Mouse (Mus musculus): ENCODE data around the gene Zc3h4. TPM values are rescaled to one million over a fixed set of nuclear protein-coding genes. Genes with fewer than 3 reads are reported as not detected.

Zc3h4 gene
- polyA plus RNA-seq, 1 experiment from 2014 or later: 20.0 TPM

GRCm38 (mm10) chr7:16472116-16472709, 71.5 kb downstream of the Zc3h4 start:
- no peak overlapping the region for H3K4me2 ChIP-seq (ENCODE audit: low read depth, severe bottlenecking)
- H3K27ac ChIP-seq (replicated peaks; ENCODE audit: low read depth, low read length): no peak overlapping the region
- peaks cover 59% of the 10 kb centered on the region for H3K27me3 ChIP-seq (ENCODE audit: control insufficient read depth, insufficient read depth, low read length)
- ATAC-seq (ENCODE audit: insufficient number of reproducible peaks, low FRiP score, low TSS enrichment, low read depth): no peak
- H3K36me3 ChIP-seq (ENCODE audit: control insufficient read depth, insufficient read depth, low read length): no peaks in the 10 kb centered on the region
- H3K9ac ChIP-seq (ENCODE audit: low read length): no peak overlapping the region
- WGBS: 7% methylated on average over 17 of the region's 17 CpGs
- H3K4me3 ChIP-seq (ENCODE audit: low read depth, low read length): no peak overlapping the region
- DNase-seq (ENCODE audit: low spot score): no peak
- peaks cover 4% of the 10 kb centered on the region; the same call in 1 of the 2 replicates for H3K4me1 ChIP-seq (ENCODE audit: control insufficient read depth, insufficient read depth, low read length)
- peaks cover 2% of the 10 kb centered on the region; the same call in 1 of the 2 replicates for H3K9me3 ChIP-seq (ENCODE audit: control insufficient read depth, low read length)

- no peaks in the 10 kb centered on the region for H3K36me3 ChIP-seq (ENCODE audit: control insufficient read depth, insufficient read depth, low read length)
- 35% methylated on average over 8 of the region's 8 CpGs for WGBS
- no peak overlapping the region for H3K9ac ChIP-seq (ENCODE audit: low read length)
- H3K4me1 ChIP-seq (ENCODE audit: control insufficient read depth, insufficient read depth, low read length): peaks cover 4% of the 10 kb centered on the region; the same call in 1 of the 2 replicates
- H3K27me3 ChIP-seq (ENCODE audit: control insufficient read depth, insufficient read depth, low read length): peaks cover 64% of the 10 kb centered on the region
- DNase-seq (ENCODE audit: low spot score) (no peak), ATAC-seq (ENCODE audit: insufficient number of reproducible peaks, low FRiP score, low TSS enrichment, low read depth) (no peak)
- H3K27ac ChIP-seq (replicated peaks; ENCODE audit: low read depth, low read length): no peak overlapping the region
- H3K4me2 ChIP-seq (ENCODE audit: low read depth, severe bottlenecking): no peak overlapping the region
- peaks cover 2% of the 10 kb centered on the region; the same call in 1 of the 2 replicates for H3K9me3 ChIP-seq (ENCODE audit: control insufficient read depth, low read length)
- no peak overlapping the region for H3K4me3 ChIP-seq (ENCODE audit: low read depth, low read length)
Measured at GRCm38 (mm10) chr7:16473847-16474246, 73.1 kb downstream of the Zc3h4 start.

DNA sequence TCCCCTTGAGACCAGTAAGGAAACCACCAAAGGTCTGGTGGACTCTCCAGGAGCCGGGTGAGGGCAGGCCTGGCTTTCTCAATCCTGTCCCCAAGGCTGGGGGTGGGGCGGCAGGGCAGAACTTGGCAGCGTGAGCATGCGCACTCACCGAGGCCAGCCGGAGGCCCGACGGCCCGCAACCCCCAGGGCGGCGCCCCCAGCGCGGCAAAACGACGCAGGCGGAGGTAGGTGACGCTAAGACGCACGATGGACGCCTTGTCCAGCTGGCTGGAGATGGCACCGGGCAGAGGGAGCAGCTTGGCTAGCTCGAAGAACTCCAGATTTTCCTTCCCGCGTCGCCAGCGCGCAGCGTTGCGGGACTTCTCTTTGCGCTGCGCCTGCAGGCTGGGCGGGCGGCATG, 73.7 kb downstream of the Zc3h4 start:
- Histone ChIP-seq H3K27me3 (ENCODE audit: control insufficient read depth, insufficient read depth, low read length) (peaks cover 64% of the 10 kb centered on the region), H3K27ac (replicated peaks; ENCODE audit: low read depth, low read length) (no peak overlapping the region), H3K36me3 (ENCODE audit: control insufficient read depth, insufficient read depth, low read length) (no peaks in the 10 kb centered on the region), H3K4me1 (ENCODE audit: control insufficient read depth, insufficient read depth, low read length) (peaks cover 4% of the 10 kb centered on the region; the same call in 1 of the 2 replicates), H3K9ac (ENCODE audit: low read length) (no peak overlapping the region), H3K4me3 (ENCODE audit: low read depth, low read length) (peak overlapping the region; percentile 22; the same call in 1 of the 2 replicates), H3K4me2 (ENCODE audit: low read depth, severe bottlenecking) (peak overlapping the region; percentile 38), H3K9me3 (ENCODE audit: control insufficient read depth, low read length) (peaks cover 2% of the 10 kb centered on the region; the same call in 1 of the 2 replicates)
- peak; percentile 51 for DNase-seq (ENCODE audit: low spot score)
- ATAC-seq (ENCODE audit: insufficient number of reproducible peaks, low FRiP score, low TSS enrichment, low read depth): no peak
- WGBS: 6% methylated on average over 33 of the region's 33 CpGs

GRCm38 (mm10) chr7:16475321-16475720, 74.6 kb downstream of the Zc3h4 start:
- Histone ChIP-seq H3K4me2 (ENCODE audit: low read depth, severe bottlenecking) (no peak overlapping the region), H3K9ac (ENCODE audit: low read length) (no peak overlapping the region), H3K27ac (replicated peaks; ENCODE audit: low read depth, low read length) (no peak overlapping the region), H3K36me3 (ENCODE audit: control insufficient read depth, insufficient read depth, low read length) (no peaks in the 10 kb centered on the region), H3K4me3 (ENCODE audit: low read depth, low read length) (no peak overlapping the region), H3K27me3 (ENCODE audit: control insufficient read depth, insufficient read depth, low read length) (peaks cover 64% of the 10 kb centered on the region), H3K9me3 (ENCODE audit: control insufficient read depth, low read length) (peaks cover 2% of the 10 kb centered on the region; the same call in 1 of the 2 replicates), H3K4me1 (ENCODE audit: control insufficient read depth, insufficient read depth, low read length) (peaks cover 4% of the 10 kb centered on the region; the same call in 1 of the 2 replicates)
- ATAC-seq (ENCODE audit: insufficient number of reproducible peaks, low FRiP score, low TSS enrichment, low read depth): no peak
- WGBS: 3% methylated on average over 23 of the region's 23 CpGs
- no peak for DNase-seq (ENCODE audit: low spot score)

DNA sequence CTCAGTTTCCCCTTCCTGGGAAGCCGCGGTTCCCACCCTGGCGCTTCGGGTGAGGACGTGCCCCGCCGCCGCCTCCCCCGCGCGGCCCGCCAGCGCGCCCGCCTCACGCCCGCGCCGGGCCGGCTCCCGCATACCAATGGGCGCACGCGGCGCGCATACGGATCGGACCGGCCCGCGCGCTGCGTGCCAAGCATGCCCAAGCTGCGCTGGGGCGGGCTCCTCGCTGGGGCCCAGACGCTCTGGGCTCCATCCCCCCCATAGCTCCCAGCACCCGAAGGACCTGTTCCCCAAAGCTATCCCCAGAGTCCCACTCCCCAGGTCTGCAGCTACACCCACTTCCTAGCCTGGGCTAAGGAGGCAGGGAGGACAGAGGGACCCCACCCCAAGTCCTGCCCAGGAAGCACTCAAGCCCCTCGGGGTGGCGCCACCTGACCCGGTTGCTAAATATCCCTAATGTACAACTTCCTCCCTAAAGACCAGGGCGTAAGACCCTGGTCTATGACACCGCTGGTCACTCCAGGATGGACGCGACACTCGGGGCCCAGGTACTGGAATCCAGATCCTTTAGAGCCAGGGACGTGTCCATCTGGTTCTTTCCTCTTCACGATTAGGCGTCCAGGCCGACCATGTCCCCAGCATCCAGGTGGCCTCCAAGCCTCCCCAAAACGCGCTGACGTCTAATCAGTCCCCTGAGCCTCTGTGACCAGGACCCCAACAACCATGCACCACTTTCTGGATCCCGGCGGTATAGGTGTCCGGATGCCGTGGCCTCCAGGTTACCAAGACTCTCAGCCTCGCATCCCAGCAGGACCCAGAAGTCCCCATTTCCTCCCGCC, 75.3 kb downstream of the Zc3h4 start:
- Histone ChIP-seq H3K9ac (ENCODE audit: low read length) (no peak overlapping the region), H3K27ac (replicated peaks; ENCODE audit: low read depth, low read length) (no peak overlapping the region), H3K36me3 (ENCODE audit: control insufficient read depth, insufficient read depth, low read length) (no peaks in the 10 kb centered on the region), H3K4me2 (ENCODE audit: low read depth, severe bottlenecking) (peak overlapping the region; percentile 46), H3K9me3 (ENCODE audit: control insufficient read depth, low read length) (peaks cover 2% of the 10 kb centered on the region; the same call in 1 of the 2 replicates), H3K27me3 (ENCODE audit: control insufficient read depth, insufficient read depth, low read length) (peaks cover 64% of the 10 kb centered on the region), H3K4me1 (ENCODE audit: control insufficient read depth, insufficient read depth, low read length) (peaks cover 4% of the 10 kb centered on the region; the same call in 1 of the 2 replicates), H3K4me3 (ENCODE audit: low read depth, low read length) (peak overlapping the region; percentile 20; the same call in 1 of the 2 replicates)
- DNase-seq (ENCODE audit: low spot score) (no peak), ATAC-seq (ENCODE audit: insufficient number of reproducible peaks, low FRiP score, low TSS enrichment, low read depth) (no peak)
- WGBS: 2% methylated on average over 59 of the region's 59 CpGs

GRCm38 (mm10) chr7:16476600-16476989, 75.9 kb downstream of the Zc3h4 start:
- DNase-seq (ENCODE audit: low spot score) (peak; percentile 50), ATAC-seq (ENCODE audit: insufficient number of reproducible peaks, low FRiP score, low TSS enrichment, low read depth) (no peak)
- peaks cover 2% of the 10 kb centered on the region; the same call in 1 of the 2 replicates for H3K9me3 ChIP-seq (ENCODE audit: control insufficient read depth, low read length)
- H3K4me3 ChIP-seq (ENCODE audit: low read depth, low read length): peak overlapping the region; percentile 20; the same call in 1 of the 2 replicates
- H3K27me3 ChIP-seq (ENCODE audit: control insufficient read depth, insufficient read depth, low read length): peaks cover 59% of the 10 kb centered on the region
- no peak overlapping the region for H3K9ac ChIP-seq (ENCODE audit: low read length)
- WGBS: 2% methylated on average over 34 of the region's 34 CpGs
- no peak overlapping the region for H3K27ac ChIP-seq (replicated peaks; ENCODE audit: low read depth, low read length)
- no peaks in the 10 kb centered on the region for H3K36me3 ChIP-seq (ENCODE audit: control insufficient read depth, insufficient read depth, low read length)
- peak overlapping the region; percentile 46 for H3K4me2 ChIP-seq (ENCODE audit: low read depth, severe bottlenecking)
- peaks cover 4% of the 10 kb centered on the region; the same call in 1 of the 2 replicates for H3K4me1 ChIP-seq (ENCODE audit: control insufficient read depth, insufficient read depth, low read length)

GRCm38 (mm10) chr7:16477628-16478027, 76.9 kb downstream of the Zc3h4 start, which contains the start of gene Npas1:
Gene Npas1, minus strand, starts transcription at chr7:16477728.
- Histone ChIP-seq H3K4me3 (ENCODE audit: low read depth, low read length) (peak within 1 kb of the TSS; percentile 20; the same call in 1 of the 2 replicates), H3K4me1 (ENCODE audit: control insufficient read depth, insufficient read depth, low read length) (peaks cover 4% of the 10 kb centered on the region; the same call in 1 of the 2 replicates), H3K36me3 (ENCODE audit: control insufficient read depth, insufficient read depth, low read length) (no peaks in the 10 kb centered on the region), H3K27ac (replicated peaks; ENCODE audit: low read depth, low read length) (no peak within 1 kb of the TSS), H3K9me3 (ENCODE audit: control insufficient read depth, low read length) (peaks cover 2% of the 10 kb centered on the region; the same call in 1 of the 2 replicates), H3K27me3 (ENCODE audit: control insufficient read depth, insufficient read depth, low read length) (peaks cover 50% of the 10 kb centered on the region), H3K4me2 (ENCODE audit: low read depth, severe bottlenecking) (peak within 1 kb of the TSS; percentile 46), H3K9ac (ENCODE audit: low read length) (no peak within 1 kb of the TSS)
- WGBS: 85% methylated on average over 8 of the region's 8 CpGs
- no peak for ATAC-seq (ENCODE audit: insufficient number of reproducible peaks, low FRiP score, low TSS enrichment, low read depth)
- no peak for DNase-seq (ENCODE audit: low spot score)
